Mouse (Mus musculus) testis, adult 2 months (tissue): ENCODE measurements around the gene Olfr622.

Experiments used
- CTCF ChIP-seq: fragments of 200-500 bp; IDR thresholded peaks from 2 replicates; pipeline ENCODE4 v1.5.1; 2012; ENCODE audit warnings: low read depth, mild to moderate bottlenecking, inconsistent platforms, low read length, moderate library complexity; ENCODE audit not compliant: control insufficient read depth, insufficient read depth, insufficient replicate concordance
- POLR2A ChIP-seq: fragments of 200-500 bp; IDR thresholded peaks from 2 replicates; pipeline ENCODE4 v1.6.1; 2012; ENCODE audit warnings: low read depth, mild to moderate bottlenecking, inconsistent platforms, low read length, moderate library complexity; ENCODE audit not compliant: control insufficient read depth

DNA sequence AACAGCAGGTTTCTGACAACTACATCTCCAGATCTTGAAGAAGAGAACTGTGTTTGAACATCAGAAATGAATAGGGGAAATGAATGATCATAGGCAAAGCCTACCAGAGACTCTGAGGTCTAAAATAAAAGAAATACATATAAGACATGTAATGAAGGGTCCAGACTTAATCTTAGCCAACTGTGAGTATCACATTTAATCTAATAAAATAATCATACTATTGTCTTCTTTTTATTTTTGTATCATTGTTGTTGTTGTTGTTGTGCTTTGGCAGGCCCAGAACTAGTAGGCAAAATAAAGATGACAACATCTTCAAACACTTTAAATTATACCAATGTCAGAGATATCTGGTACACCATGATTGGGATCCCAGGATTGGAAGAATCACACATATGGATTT is 39.9 kb upstream of the Olfr622 start, which contains the start of gene Olfr625-ps1:
- no peak for TF ChIP-seq CTCF
- no peak for TF ChIP-seq POLR2A
